Mouse (Mus musculus) cortical plate, adult 2 months (tissue): Measurements from ENCODE around the gene Mafg.

Experiments used
- CTCF ChIP-seq: fragments of 200-500 bp; IDR thresholded peaks from 2 replicates; pipeline ENCODE4 v1.5.1; 2011; ENCODE audit warnings: mild to moderate bottlenecking, control low read depth, low read length; ENCODE audit not compliant: insufficient read depth; ENCODE audit errors: extremely low read depth
- POLR2A ChIP-seq: fragments of 200-500 bp; IDR thresholded peaks from 2 replicates; pipeline ENCODE4 v1.6.1; 2011; ENCODE audit warnings: mild to moderate bottlenecking, low read length, control low read depth; ENCODE audit not compliant: insufficient read depth; ENCODE audit errors: extremely low read depth

DNA sequence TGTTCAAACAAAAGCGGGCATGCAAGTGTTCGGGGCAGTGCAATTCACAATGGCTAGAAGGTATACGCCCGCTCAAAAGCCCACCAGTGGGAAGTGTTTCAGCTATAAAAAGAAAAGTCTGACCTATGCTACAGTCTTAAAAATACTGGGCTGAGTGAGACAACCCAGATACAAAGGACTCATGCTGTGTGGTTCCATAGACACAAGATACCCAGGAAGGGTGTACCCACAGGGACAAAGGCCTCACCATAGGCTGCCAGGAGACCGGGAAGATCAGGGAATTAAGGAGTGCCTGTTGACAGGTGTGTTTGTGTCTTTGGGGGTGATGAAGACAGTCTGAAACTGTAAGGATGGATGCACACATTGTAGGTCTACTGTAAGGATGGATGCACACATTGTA is 30.3 kb upstream of the Mafg start:
- TF ChIP-seq CTCF = no peak
- no peak for TF ChIP-seq POLR2A
